Mouse (Mus musculus) thymus, adult 18-20 months (tissue): ENCODE measurements around the gene Snrnp25.
"Not testable (repeated sequence)": the region's sequence is repeated elsewhere in the genome, so short reads cannot be mapped to it uniquely, and the experiment has no call there.

ENCODE experiments used
- DNase-seq, 2 experiments: peaks; one replicate each; pipeline ENCODE4 v3.0.0; 2022; ENCODE audit warnings: mixed read lengths in 2 of 2

The Snrnp25 gene

DNA sequence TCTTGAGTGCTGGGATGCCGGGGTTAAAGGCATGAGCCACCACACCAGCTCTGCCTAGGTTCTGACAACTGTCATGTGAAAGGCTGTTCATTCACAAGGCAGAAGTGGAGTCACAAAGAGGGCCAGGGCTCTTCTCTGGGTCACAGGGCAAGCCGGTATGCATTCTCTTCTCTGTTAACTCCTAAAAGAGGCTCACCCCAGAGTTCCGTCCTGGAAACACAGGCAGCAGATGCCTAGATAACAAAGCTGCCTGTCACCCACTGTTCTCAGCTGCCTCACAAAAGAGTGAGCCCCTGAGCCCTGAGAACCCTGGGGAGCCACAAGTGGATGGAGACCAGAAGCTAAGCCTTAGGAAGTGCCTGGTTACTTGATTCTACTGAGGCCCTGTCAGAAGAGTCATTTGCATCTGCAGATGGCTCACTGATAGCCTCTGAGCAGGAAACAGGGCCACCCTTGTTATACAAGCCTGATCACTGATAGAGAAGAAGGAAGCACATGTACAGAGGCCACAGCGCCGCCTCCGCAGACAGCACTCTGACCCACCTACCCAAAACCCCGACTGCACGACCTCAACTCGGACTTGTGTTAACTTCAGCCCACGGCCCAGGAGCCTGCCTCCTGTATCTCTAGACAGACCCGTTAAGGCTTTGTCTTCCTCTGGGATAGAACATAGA, 9.2 kb upstream of the Snrnp25 start:
- no peak for DNase-seq

DNA sequence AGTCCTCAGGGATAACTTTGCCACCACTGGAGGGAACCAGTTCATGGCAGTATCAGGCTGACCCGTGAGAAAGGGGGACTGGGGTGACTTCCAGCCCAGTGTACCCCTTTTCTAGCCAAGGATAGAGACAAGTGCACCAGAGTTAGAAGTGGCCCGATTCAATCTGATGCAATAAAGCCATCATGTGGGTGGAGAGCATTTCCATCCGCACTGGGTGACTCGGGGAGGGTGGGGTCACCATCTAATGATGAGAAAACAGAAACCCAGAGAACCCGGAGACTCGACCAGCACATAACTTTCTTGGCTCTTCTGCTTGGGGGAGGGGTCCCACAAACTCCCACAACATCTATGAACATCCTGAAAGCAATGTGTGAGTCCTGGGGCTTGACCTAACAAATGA, 8.5 kb upstream of the Snrnp25 start:
- DNase-seq, result no peak

DNA sequence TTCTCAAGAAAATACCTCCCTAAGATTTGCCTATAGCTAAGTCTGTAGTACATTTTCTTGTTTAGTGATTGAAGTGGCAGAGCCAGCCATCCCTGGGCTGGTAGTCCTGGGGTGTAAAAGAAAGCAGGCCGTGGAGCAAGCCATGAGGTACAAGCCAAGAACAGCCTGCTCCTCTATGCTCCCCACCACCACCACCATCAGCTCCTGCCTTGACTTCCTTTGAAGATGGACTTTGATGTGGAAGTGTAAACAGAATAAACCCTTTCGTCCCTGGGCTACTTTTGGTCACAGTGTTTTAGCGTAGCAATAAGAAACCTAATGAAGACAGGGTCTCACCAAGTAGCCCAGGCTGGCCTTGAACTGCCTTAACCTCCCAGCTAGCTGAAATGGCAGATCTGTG, 7.4 kb upstream of the Snrnp25 start:
- DNase-seq, result no peak

DNA sequence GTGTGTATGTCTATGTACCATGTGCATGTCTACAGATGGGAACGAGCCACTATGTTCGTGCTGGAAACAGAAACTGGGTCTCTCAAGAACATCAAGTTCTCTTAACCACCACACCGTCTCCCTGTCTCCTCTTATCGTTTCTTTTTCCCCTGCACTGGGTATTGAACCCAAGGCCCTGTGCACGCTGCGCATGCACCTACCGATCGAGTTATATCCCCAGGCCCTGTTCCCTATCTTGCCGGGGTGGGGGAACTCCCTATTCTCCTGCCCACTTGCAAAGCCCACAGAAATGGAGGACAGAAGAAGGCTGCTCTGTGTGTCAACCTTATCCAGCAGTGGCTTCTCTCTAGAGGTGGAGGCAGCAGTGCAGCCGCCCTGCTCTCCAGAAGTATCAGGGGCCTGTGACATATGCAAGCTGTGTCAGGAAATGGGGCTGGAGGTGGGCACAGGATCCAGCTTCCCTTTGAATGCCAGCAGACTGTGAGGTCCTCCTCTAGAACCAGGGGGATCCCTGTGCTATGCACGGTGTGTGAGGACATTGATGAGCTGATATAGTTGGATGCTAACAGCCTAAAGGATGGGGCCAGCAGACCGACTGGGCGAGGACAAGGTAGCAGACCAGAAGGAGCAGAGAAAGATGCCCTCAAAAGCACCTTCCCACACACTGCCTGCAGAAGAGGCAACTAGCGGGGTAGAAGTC, 6.8 kb upstream of the Snrnp25 start:
- no peak for DNase-seq

DNA sequence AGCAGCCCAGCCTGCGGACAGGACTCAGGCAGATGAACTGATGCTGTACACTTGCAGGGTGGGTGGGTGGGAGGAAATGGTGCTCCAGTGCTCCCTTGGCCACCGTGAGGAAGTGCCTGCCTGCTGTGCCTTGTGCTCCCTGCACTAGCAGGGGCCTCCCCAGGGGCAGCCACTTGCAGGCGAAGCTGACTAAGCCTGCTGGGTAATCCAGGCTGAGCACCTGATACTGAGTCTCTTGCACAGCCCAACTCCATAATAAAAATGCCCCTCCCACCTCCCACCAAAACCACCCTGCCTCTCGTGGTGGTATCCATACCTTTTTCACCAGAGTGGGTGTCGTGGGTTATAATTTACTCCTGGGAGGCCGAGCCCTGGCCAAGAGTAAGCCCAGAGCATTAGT, 6.0 kb upstream of the Snrnp25 start:
- DNase-seq, result peak in 1 of 2 experiments; percentile 47

DNA sequence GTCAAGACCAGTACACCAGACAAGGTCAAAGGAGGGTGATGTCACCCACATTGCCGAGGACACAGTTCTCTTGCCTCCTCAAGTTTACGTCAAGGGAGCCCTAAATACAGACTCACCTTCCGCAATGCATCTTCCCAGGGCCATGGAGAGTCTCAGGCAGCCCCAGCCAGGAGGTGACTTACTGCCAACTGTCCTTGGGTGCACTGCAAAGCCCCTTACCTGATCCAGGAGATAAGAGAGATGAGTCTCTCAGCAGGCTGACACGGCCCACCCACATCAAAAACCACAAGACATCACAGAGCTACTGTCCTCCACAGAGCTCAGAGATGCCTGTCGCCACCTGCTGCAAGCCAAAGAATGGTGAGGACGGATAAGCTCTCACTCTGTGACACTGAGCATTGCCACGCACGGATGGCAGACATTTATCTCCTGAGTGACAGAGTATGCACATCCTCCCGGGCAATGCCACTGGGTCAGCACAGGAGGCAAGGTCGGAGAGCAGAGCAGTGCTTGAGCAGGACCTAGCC, 5.1 kb upstream of the Snrnp25 start, which contains the start of gene Il9r:
Gene Il9r (minus strand): TSS at position 205 of the 527 bp plus-strand sequence.
- peak; percentile 59 to 76 for DNase-seq

DNA sequence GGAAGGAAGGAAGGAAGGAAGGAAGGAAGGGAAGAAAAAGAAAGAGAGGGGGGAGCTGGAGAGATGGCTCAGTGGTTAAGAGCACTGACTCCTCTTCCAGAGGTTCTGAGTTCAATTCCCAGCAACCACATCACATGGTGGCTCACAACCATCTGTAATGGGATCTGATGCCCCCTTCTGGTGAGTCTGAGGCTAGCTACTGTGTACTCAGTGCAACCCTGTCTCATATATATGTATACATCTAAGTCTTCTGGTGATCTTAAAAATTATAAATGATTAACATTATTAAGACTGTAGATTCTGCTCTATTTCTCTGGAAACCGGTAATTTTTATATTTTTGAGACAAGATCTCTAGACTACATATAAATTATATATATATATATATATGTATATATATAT, 4.2 kb upstream of the Snrnp25 start:
- DNase-seq, result not testable (repeated sequence)

DNA sequence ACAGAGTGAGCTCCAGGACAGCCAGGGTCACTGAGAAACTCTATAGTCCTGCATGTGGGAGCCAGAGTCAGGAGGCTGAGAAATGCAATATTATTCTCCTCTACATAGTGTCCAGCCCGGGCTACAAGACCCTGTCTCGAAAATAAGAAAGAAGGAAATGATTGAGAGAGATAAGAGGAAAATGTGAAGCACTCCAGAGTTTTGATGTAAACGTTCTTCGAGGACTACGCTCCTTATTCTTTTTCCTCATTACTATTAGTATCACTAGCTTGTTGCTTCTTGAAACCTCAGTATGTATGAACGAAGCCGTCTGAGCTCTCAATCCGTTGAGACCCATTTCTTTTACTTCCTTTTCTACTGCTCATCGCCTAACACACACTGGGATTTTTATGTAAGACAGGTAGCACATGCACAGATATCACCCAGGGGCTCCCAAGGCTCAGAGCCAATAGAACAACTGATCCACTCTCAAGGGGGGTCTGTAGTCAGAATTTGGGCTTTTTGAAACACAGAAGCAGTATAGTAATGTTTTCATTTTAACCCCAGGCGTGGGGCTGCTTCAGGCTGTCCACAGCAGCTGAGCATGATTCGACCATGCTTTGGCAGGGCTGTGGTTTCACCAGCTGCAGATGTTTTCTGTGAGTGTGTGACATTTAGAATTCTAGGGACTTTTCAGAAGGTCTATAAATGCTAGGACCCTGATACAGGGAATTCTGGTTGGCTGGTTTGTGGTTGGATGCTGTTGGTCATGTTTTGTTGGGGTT, 3.1 kb upstream of the Snrnp25 start:
- no peak for DNase-seq

DNA sequence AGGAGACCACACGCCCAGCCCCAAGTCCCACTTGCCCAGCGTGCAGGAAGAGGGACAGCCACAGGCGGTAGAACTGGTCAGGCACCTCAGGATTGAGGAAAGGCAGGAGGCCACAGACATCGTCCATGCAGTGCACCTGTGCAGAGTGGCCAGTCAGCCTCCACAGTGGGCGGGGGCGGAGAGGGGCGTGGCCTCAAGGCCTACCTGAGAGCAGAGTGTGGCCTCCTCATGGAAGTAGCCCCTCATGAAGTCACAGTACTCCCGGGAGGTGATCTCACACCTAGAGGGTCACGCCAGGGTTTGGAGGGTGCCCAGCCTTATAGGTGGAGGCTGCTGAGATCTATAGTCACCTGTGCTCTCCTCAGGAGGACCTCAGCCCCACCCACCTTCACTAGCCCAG, 5.4 kb downstream of the Snrnp25 start:
- no peak for DNase-seq

DNA sequence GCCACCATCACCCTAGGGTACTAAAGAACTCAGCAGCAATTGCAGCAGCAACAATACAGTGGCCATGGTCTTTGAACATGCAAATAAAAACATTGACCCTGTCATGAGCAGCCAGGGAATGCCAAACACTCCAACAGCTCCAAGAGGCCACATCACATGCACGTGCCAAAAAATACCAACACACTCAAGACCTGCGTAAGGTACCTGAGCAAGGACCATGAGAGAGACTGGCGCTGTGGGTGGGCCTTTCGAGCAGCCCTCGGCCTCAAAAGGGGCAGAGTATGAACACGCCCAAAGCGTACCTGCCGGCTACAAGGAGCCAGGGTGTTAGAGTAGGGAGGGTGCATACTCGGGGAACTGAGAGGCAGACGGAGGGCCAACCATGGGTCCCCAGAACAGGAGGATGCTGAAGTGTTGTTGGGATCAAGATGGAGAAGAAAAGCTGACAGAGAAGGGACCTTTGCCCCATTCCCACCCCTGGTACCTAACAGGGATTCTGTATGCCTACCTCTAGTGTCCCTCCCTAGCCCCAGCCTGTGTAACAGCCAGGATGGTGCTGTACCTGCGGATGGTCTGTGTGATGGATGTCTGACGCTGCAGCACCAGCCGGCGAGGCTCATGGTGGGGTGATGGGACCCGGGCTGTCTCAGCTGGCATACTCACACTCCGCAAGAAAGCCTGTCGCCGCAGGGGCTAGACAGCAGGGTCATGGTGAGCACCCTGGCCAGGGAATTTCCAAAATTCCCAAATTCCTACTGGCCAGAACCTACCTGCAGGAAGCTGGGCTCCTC, 10.4 kb downstream of the Snrnp25 start:
- DNase-seq, result no peak

DNA sequence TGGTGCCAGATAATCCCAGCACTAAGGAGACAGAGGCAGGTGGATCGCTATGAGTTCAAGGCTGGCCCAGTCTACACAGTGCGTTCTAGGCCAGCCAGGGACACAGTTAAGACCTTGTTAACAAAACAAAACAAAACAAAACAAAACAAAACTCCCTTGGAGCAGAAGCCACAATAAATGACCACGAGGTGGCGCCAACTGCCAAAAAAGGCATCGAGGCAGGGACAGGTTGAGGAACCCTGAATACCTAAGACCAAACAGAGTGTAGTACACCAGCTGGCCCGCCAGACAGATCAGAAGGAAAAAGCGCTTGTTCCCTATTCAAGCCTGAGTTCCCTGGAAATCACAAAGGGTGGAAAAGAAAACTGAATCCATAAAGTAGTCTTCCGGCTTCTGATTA, 11.6 kb downstream of the Snrnp25 start:
- peak in 1 of 2 experiments; percentile 26 for DNase-seq

DNA sequence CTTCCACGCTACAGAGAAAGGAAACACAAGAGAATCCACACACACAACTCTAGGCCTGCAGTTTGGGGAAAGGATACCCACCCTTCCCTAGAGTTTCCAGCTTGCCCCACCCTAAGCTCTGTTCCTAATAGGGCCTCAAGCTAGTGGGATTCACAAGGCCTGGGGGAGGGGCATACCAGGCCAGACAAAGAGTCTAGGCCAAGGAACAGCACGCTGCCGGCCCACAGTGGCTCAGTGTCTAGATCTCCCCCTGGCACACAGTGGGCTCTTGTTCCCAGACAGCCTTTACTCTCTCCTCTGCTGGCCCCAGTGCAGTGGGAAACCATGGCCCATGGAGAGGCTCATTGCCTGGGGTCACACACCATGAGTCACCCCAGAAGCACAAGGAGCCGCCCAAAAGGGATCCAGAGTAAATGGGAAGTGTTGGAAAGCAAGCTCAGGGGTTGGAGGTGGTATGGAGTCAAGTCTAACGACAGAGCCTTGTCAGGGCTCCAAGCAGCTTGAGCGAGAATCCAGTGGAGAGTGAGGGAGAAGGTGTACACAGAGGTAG, 13.4 kb downstream of the Snrnp25 start:
- DNase-seq, result no peak

DNA sequence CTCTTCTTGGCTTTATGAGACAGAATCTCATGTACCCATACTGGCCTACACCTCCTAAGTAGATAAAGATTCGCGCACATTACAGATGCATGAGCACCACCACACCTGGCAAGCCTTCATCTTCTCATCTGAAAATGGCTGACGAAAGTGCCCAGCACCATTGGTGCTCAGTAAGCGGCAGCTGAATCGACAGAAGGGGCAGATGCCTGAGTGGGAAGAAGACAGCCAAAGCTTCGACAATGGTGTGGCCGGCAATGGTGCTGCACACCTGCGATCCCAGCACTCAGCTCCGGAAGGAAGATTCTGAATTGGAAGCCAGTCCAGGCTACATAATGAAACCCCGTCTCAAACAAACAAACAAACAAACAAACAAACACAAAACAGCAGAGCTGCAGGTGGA, 14.1 kb downstream of the Snrnp25 start:
- DNase-seq, result no peak

DNA sequence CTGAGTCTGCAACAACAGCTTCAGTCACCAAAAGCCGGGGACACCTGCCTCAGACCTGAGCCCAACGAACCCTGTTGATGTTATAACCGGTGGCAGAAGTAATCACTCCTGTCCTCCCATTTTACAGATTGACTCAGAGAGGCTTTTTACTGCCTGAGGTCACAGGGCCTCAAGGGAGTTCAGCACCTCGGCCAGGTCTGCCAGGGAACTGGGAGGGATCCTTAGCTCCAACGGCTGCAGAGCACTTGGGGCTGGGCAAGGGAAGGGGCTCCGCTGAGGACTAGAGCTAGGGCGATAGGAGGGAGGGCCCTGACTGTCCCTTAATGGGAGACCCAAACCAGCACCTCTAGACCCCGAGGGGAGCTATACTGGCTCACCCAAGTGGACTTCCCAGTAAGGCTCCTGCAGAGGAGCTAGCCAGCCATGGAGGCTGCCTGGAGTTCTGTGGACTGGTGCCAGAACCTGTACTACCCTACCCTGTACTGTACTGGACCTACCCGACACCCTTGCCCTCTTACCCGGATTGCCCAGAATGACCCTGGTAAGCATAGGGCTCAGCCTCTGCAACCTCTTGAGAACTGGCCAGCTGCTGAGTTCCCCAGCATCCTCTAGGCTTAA, 15.5 kb downstream of the Snrnp25 start:
- DNase-seq, result no peak

DNA sequence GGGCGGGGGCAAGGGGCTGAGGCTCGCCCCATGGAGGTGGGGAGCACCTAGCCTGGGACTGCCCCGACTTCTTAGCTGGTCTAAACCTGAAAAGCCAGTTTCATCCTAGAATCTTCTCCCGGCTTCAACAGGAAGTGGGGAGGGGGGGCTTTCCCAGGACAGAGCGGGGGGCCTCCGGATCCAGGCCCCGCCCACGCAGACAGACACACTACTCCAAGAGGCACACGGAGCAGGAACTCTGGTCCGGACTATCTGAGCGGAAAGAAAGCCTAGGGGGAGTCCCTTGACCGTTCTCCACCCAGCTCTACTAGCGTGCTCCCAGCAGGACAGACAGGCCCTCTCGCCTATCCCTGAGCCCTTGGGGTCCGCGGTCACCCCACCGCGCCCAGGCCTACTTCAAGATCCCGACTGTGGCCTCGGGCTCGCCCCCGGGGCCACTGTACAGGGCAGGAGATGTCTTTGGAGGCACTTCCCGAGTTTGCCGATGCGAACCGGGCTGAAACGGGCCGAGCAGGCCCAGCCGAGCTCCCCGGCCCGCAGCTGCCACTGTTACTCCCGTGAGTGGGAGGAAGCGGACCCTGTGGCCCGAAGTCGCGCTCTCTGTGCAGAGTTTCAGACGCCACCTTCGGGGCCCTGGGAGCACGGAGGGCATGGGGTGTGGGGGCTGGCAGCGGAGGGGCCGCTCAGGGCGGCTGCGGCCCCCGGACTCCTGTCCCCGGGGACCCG, 16.2 kb downstream of the Snrnp25 start:
- DNase-seq, result no peak

DNA sequence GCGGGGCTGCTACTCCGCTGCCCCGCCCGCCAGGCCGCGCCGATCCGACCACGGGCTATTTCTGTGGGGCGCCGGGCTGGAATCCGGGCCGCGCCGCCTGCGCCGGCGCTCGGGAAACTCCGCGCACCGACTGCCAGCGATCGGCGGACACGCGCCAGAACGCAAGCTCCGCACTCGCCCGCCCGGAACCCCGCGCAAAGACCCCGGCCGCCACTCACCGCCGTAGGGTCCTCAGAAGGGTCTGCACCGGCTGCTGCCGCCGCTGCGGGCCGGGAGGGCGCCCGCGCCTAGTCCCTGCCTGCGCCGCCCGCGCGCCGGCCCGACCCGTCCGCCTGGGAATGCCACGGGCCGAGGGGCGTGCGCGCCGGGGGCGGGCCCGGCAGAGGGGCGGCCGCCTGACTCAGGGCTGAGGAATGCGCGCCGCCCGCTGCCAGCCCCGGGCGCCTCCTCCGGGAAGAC, 16.8 kb downstream of the Snrnp25 start, which contains the start of gene Rhbdf1:
Gene Rhbdf1 (minus strand): TSS at position 350 of the 459 bp plus-strand sequence.
- no peak for DNase-seq

DNA sequence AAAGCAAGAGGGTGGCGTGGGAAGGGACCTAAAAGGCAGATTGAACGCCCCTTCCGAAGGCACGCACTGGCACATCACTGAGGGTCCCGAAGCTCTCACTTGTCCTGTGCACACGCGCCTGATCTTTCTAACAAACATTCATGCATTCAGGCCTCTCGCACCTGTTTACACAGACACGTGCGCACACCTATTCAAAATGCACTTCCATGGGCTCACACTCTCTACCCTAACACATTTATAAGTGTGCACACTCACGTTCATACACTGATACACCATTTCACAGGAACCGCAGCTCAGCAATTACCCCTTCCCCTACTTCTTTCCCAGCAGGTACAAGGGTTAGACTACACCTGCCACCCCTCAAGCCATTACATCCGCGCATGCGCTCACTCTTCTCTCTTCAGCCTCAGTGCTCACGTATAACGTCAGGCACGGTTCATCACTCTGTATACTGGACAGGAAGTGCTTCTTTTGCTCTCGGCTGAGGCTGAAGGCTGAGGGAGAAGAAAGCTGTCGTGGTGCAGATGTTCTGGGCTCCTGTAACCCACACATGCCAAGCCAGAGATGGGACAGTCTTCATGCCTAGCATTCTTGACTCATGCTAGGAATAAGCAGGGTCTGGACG, 17.5 kb downstream of the Snrnp25 start:
- no peak for DNase-seq

DNA sequence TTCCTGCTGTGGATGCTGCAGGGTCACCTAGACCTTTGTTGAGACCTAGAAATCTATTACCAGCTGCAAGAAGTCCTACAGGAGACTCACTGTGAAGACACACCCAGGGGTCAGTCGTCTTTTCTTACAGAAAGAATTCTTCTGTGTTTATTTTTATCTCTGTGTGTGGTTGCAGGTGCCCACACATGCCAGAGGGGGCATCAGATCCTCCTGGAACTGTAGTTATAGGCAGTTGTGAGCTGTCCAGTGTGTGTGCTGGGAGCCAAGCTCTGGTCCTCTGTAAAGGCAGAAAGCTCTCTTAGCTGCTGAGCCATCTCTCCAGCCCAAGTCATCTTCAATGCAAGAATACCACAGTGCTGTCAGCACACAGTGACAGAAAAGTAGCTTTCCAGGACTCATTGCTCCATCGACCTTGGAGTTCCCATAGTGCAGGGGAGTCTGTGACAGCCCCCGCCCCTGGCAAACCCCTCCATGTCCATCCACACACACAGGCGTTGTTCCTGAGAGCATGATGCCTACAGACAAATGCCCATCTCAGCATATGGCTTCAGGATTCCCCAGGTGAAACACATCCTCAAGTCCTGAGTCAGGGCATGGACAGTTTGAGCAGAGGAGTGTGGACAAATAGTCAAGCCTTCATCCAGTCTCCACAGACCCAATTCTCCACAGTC, 18.2 kb downstream of the Snrnp25 start:
- no peak for DNase-seq

DNA sequence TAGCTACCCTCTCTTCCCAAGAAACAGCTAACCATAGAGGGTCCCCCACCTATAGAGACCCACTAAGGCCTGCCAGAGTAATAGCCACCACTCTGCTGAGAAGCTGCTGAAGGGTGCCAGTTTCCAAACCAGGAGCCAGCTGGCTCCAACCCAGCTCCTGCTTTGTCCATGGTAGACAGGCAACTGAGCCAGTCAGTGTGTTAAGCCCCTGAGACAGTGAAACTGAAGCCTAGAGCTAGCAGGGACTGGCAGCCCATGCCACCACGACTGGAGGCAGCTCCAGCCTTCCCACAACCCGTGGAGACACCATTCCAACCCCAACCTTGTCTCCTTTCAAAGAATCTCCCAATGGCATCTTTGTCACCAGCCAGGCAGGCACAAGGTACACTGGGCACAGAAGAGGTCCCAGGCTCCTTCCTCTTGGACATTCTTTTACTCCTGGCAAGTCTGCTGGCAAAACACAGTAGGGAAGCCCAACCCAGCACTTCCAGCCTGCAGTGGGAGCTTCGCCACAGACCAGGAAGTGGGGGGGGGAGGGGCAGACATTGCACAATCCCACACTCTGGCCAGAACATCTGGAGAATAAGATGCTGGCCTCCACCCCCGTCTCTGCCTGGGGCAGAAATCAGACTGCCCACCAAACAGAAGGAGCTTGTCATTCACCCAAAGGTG, 19.4 kb downstream of the Snrnp25 start:
- no peak for DNase-seq
